Comparison of ENCODE assay signal across 21 mouse cellular contexts in genomic region chr7:62415222-62415621, GRCm38 (mm10). TPM values are rescaled to one million over a fixed set of nuclear protein-coding genes. Genes with fewer than 3 reads are reported as not detected.
A peak's percentile ranks its signal among the peaks of the same experiment; 100 is the strongest.
DNase-seq lines count a peak whose midpoint lies in the region; ATAC-seq and TF ChIP-seq lines count a peak whose summit lies in the region.
"Had no signal": no experiment of that assay in that cellular context is flagged by ENCODE, and none has a peak within 500 bp of the region (broad histone marks: within the 10 kb centered on the region; RNA-seq: fewer than 3 reads in every experiment).

No protein-coding gene starts in this region.

- H3K4me2 ChIP-seq in forebrain, postnatal 0 days (ENCODE audit: low read depth) = no peak overlapping the region
- H3K4me2 ChIP-seq in midbrain, embryonic 13.5 days (replicated peaks) = 0 out of 2 replicates have a peak overlapping the region, but pooled peaks have one; percentile 20
- H3K4me2 ChIP-seq: heart, embryonic 12.5 days; liver, embryonic 12.5 days; lung, embryonic 14.5 days had no signal

- 35% methylated on average over 1 of the region's 1 CpGs for WGBS in embryonic facial prominence, embryonic 10.5 days
- WGBS in forebrain, postnatal 0 days = 50% methylated on average over 1 of the region's 1 CpGs
- 44% methylated on average over 1 of the region's 1 CpGs for WGBS in midbrain, embryonic 13.5 days

- no peak for ATAC-seq in forebrain, postnatal 0 days
- no peak for ATAC-seq in midbrain, embryonic 13.5 days
- ATAC-seq: intestine, postnatal 0 days; liver, embryonic 12.5 days; Patski had no signal

- peak overlapping the region; percentile 51 for H3K27ac ChIP-seq in embryonic facial prominence, embryonic 10.5 days (replicated peaks)
- H3K27ac ChIP-seq in forebrain, postnatal 0 days (ENCODE audit: low read depth, low read length) = no peak overlapping the region
- peak overlapping the region; percentile 78 for H3K27ac ChIP-seq in midbrain, embryonic 13.5 days
- H3K27ac ChIP-seq: liver, embryonic 12.5 days; macrophage had no signal

- no peak overlapping the region for H3K4me3 ChIP-seq in embryonic facial prominence, embryonic 10.5 days
- H3K4me3 ChIP-seq in forebrain, postnatal 0 days (ENCODE audit: low read depth, low read length) = no peak overlapping the region
- H3K4me3 ChIP-seq in midbrain, embryonic 13.5 days (replicated peaks) = no peak overlapping the region
- H3K4me3 ChIP-seq: heart, embryonic 12.5 days; liver, embryonic 12.5 days had no signal

- H3K9ac ChIP-seq in forebrain, postnatal 0 days = no peak overlapping the region
- H3K9ac ChIP-seq in midbrain, embryonic 13.5 days (replicated peaks) = no peak overlapping the region
- H3K9ac ChIP-seq: heart, embryonic 12.5 days; liver, embryonic 12.5 days; lung, embryonic 14.5 days had no signal

- TF ChIP-seq CTCF in brain, embryonic 14.5 days (IDR thresholded peaks at IDR 0.05; ENCODE audit: borderline replicate concordance, extremely low read depth, insufficient read depth, insufficient read length) = no peak
- no peak for TF ChIP-seq CTCF in forebrain, postnatal 0 days (IDR thresholded peaks at IDR 0.05; ENCODE audit: low read depth)

- H3K9me3 ChIP-seq in embryonic facial prominence, embryonic 10.5 days = peaks cover 20% of the 10 kb centered on the region
- peaks cover 7% of the 10 kb centered on the region; the same call in 1 of the 2 replicates for H3K9me3 ChIP-seq in forebrain, postnatal 0 days (ENCODE audit: low read length)
- H3K9me3 ChIP-seq in midbrain, embryonic 13.5 days = peaks cover 12% of the 10 kb centered on the region; the same call in 1 of the 2 replicates

- DNase-seq in brain, embryonic 14.5 days (ENCODE audit: low read depth) = peak; percentile 87
- no peak for DNase-seq in embryonic facial prominence, embryonic 10.5 days (ENCODE audit: low spot score)
- DNase-seq in forebrain, postnatal 0 days = peak; percentile 4
- no peak for DNase-seq in urinary bladder, adult 2 months (ENCODE audit: low spot score)
- DNase-seq in gastrocnemius, adult 18-20 months (ENCODE audit: low spot score) = no peak
- DNase-seq in layer of hippocampus, postnatal 10 days (ENCODE audit: low spot score in 2 of 2) = no peak
- DNase-seq: adrenal gland, postnatal 36 days; cerebellum, adult 9-10 months; heart, postnatal 36 days; kidney, postnatal 25 days; lung, embryonic 14.5 days; retina, postnatal 1 day; thymus, postnatal 4 days had no signal

- no peaks in the 10 kb centered on the region for H3K36me3 ChIP-seq in embryonic facial prominence, embryonic 10.5 days (replicated peaks)
- no peaks in the 10 kb centered on the region for H3K36me3 ChIP-seq in forebrain, postnatal 0 days (ENCODE audit: insufficient read depth)
- no peaks in the 10 kb centered on the region for H3K36me3 ChIP-seq in midbrain, embryonic 13.5 days
- H3K36me3 ChIP-seq: heart, embryonic 12.5 days; liver, embryonic 12.5 days had no signal

- no peak for TF ChIP-seq POLR2A in brain, embryonic 14.5 days (IDR thresholded peaks at IDR 0.05; ENCODE audit: borderline replicate concordance, extremely low read depth, insufficient read depth, insufficient read length, poor library complexity, severe bottlenecking)

- H3K4me1 ChIP-seq in embryonic facial prominence, embryonic 10.5 days = peaks cover 8% of the 10 kb centered on the region
- no peaks in the 10 kb centered on the region for H3K4me1 ChIP-seq in forebrain, postnatal 0 days (ENCODE audit: insufficient read depth)
- H3K4me1 ChIP-seq in midbrain, embryonic 13.5 days (replicated peaks) = 0 out of 2 replicates have a peak, but pooled peaks cover 3% of the 10 kb centered on the region
- H3K4me1 ChIP-seq: liver, embryonic 12.5 days had no signal

- H3K27me3 ChIP-seq in embryonic facial prominence, embryonic 10.5 days (replicated peaks; ENCODE audit: low read depth, poor library complexity, severe bottlenecking) = no peaks in the 10 kb centered on the region
- no peaks in the 10 kb centered on the region for H3K27me3 ChIP-seq in forebrain, postnatal 0 days (ENCODE audit: insufficient read depth, low read length)
- no peaks in the 10 kb centered on the region for H3K27me3 ChIP-seq in midbrain, embryonic 13.5 days
- H3K27me3 ChIP-seq: heart, embryonic 12.5 days; liver, embryonic 12.5 days had no signal

RNA-seq across cellular contexts. Expression of gene Mkrn3, which starts 4.7 kb away (rescaled TPM):
- 17.2 and 23.3 TPM in 2 replicates for polyA plus RNA-seq in brain, embryonic 14.5 days (2012; rRNA removed)
- polyA plus RNA-seq in embryonic facial prominence, embryonic 10.5 days (2016; fragmentation: Nextera tagmentation; extraction: Ambion mirVana) = 9.3 and 9.6 TPM in 2 replicates
- total RNA-seq in forebrain, postnatal 0 days (2014; rRNA removed) = 31.2 and 39.7 TPM in 2 replicates
- polyA plus RNA-seq in forebrain, postnatal 0 days (2015; fragmentation: Nextera tagmentation; extraction: Ambion mirVana) = 19.8 and 23.6 TPM in 2 replicates
- 23.5 and 26.4 TPM in 2 replicates for polyA plus RNA-seq in midbrain, embryonic 13.5 days (2015; fragmentation: Nextera tagmentation; extraction: Ambion mirVana)
- polyA plus RNA-seq in urinary bladder, adult 2 months (2012; rRNA removed) = 2.7 and 3.3 TPM in 2 replicates
- total RNA-seq in gastrocnemius, adult 18-20 months (2021) = under 1 TPM; 0.14 to 0.17 TPM
- total RNA-seq in layer of hippocampus, postnatal 10 days (2021) = 10 to 100 TPM; 20.3 to 21.4 TPM
- total RNA-seq: monocyte, adult 5-6 weeks; neutrophil, adult 5-6 weeks had no signal

RNA-seq across cellular contexts. Expression of gene Magel2, which starts 38.4 kb away (rescaled TPM):
- 71.9 and 93.0 TPM in 2 replicates for polyA plus RNA-seq in brain, embryonic 14.5 days (2012; rRNA removed)
- 18.7 and 21.0 TPM in 2 replicates for polyA plus RNA-seq in embryonic facial prominence, embryonic 10.5 days (2016; fragmentation: Nextera tagmentation; extraction: Ambion mirVana)
- total RNA-seq in forebrain, postnatal 0 days (2014; rRNA removed) = 8.7 and 21.4 TPM in 2 replicates
- 4.1 and 8.6 TPM in 2 replicates for polyA plus RNA-seq in forebrain, postnatal 0 days (2015; fragmentation: Nextera tagmentation; extraction: Ambion mirVana)
- 26.8 and 29.6 TPM in 2 replicates for polyA plus RNA-seq in midbrain, embryonic 13.5 days (2015; fragmentation: Nextera tagmentation; extraction: Ambion mirVana)
- polyA plus RNA-seq in urinary bladder, adult 2 months (2012; rRNA removed) = not detected in 2 replicates
- not detected for total RNA-seq in gastrocnemius, adult 18-20 months (2021)
- 1 to 10 TPM; 5.5 to 5.8 TPM for total RNA-seq in layer of hippocampus, postnatal 10 days (2021)
- total RNA-seq: heart, postnatal 36 days; monocyte, adult 5-6 weeks; neutrophil, adult 5-6 weeks had no signal
- polyA plus RNA-seq: macrophage, Patski had no signal

RNA-seq across cellular contexts. Expression of gene Peg12, which starts 49.1 kb away (rescaled TPM):
- 9.0 and 10.1 TPM in 2 replicates for polyA plus RNA-seq in brain, embryonic 14.5 days (2012; rRNA removed)
- polyA plus RNA-seq in embryonic facial prominence, embryonic 10.5 days (2016; fragmentation: Nextera tagmentation; extraction: Ambion mirVana) = 76.8 and 82.8 TPM in 2 replicates
- 4.2 and 5.7 TPM in 2 replicates for total RNA-seq in forebrain, postnatal 0 days (2014; rRNA removed)
- 6.5 and 6.9 TPM in 2 replicates for polyA plus RNA-seq in forebrain, postnatal 0 days (2015; fragmentation: Nextera tagmentation; extraction: Ambion mirVana)
- 33.4 and 38.8 TPM in 2 replicates for polyA plus RNA-seq in midbrain, embryonic 13.5 days (2015; fragmentation: Nextera tagmentation; extraction: Ambion mirVana)
- polyA plus RNA-seq in urinary bladder, adult 2 months (2012; rRNA removed) = 1.2 and 1.6 TPM in 2 replicates
- total RNA-seq in gastrocnemius, adult 18-20 months (2021) = under 1 TPM; 0.27 to 0.45 TPM
- total RNA-seq in layer of hippocampus, postnatal 10 days (2021) = 1 to 10 TPM; 1.5 to 1.6 TPM
- total RNA-seq: neutrophil, adult 5-6 weeks had no signal

Comparison
In these comparisons a context has a peak if more than half of its experiments do, and no peak if none do; other contexts are left out.
1. DNase-seq: peak in brain, embryonic 14.5 days (single experiment) and forebrain, postnatal 0 days (single experiment); none in embryonic facial prominence, embryonic 10.5 days (single experiment), urinary bladder, adult 2 months (single experiment), gastrocnemius, adult 18-20 months (single experiment) and layer of hippocampus, postnatal 10 days (0 of 2).